Mouse (Mus musculus) kidney, embryonic 16.5 days (tissue): ENCODE results near the gene Olfr958. TPM values are rescaled to one million over a fixed set of nuclear protein-coding genes. Genes with fewer than 3 reads are reported as not detected.

Experiments used
- ATAC-seq: fragments of 200-750 bp; cut with Nextera tagmentation; 2 replicates; pipeline ENCODE4 v1.8.0; 2017; ENCODE audit warnings: moderate TSS enrichment; ENCODE audit not compliant: low FRiP score, low TSS enrichment
- H3K27ac ChIP-seq: fragments of 300-500 bp; sonication (generic); 2 replicates; pipeline ENCODE4 v1.5.1; 2014; ENCODE audit warnings: low read length
- H3K27me3 ChIP-seq: fragments of 300-500 bp; sonication (generic); 2 replicates; pipeline ENCODE4 v1.6.1; 2014; ENCODE audit warnings: low read length, control low read depth, mixed read lengths; ENCODE audit not compliant: insufficient read depth
- H3K36me3 ChIP-seq: fragments of 300-500 bp; sonication (generic); 2 replicates; pipeline ENCODE4 v1.6.1; 2014; ENCODE audit warnings: low read length, control low read depth, mixed read lengths; ENCODE audit not compliant: insufficient read depth
- H3K4me1 ChIP-seq: fragments of 300-500 bp; sonication (generic); 2 replicates; pipeline ENCODE4 v1.6.1; 2014; ENCODE audit warnings: low read length, control low read depth, mixed read lengths; ENCODE audit not compliant: insufficient read depth
- H3K4me2 ChIP-seq: fragments of 300-500 bp; sonication (generic); replicated peaks from 2 replicates; pipeline ENCODE4 v1.6.1; 2014; ENCODE audit warnings: low read depth, low read length
- H3K4me3 ChIP-seq: fragments of 300-500 bp; sonication (generic); 2 replicates; pipeline ENCODE4 v1.5.1; 2014; ENCODE audit warnings: mild to moderate bottlenecking, low read length
- H3K9ac ChIP-seq: fragments of 300-500 bp; sonication (generic); replicated peaks from 2 replicates; pipeline ENCODE4 v1.6.1; 2014; ENCODE audit warnings: low read length
- H3K9me3 ChIP-seq: fragments of 300-500 bp; sonication (generic); 2 replicates; pipeline ENCODE4 v1.6.1; 2016; ENCODE audit warnings: low read length, control low read depth
- WGBS: fragments of 180-500 bp; shearing (Covaris S2); extraction: QIAGEN DNeasy Blood & Tissue Kit; methylation state at CpG from one replicate; pipeline ENCODE4 v1.1.7; 2014; 5-methylcytosine and 5-hydroxymethylcytosine counted together
- polyA plus RNA-seq: library from polyadenylated mRNA; unstranded; fragments of >200 nt; fragmentation: Nextera tagmentation; extraction: Ambion mirVana; gene quantifications from 2 replicates; pipeline ENCODE4 v1.2.1, GENCODE M21; 2015

The Olfr958 gene
- polyA plus RNA-seq, 1 experiment from 2014 or later: not detected

DNA sequence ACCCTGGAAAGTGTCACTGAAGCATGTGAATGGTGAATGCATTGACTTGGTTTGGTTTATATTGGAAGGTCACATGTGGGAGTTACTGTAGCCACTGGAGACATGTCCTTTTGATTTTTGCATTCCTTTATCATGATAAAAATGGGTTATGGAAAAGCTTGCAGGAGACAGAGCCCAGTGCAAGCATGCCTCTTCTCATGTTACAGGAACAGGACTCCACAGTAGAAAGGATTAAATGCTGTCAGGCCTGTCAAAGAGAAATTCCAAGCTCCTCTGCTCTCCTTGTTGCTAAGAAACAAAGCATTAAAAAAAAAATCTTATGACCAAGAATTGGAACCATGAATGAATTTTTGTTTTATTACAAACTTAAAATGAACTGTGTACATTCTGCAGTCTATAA is 35.3 kb downstream of the Olfr958 start:
- no peaks in the 10 kb centered on the region for H3K27me3 ChIP-seq
- no peaks in the 10 kb centered on the region for H3K36me3 ChIP-seq
- H3K27ac ChIP-seq: no peak overlapping the region
- no peak overlapping the region for H3K4me3 ChIP-seq
- H3K4me1 ChIP-seq: no peaks in the 10 kb centered on the region
- H3K9me3 ChIP-seq: no peaks in the 10 kb centered on the region
- no peak overlapping the region for H3K4me2 ChIP-seq
- no peak for ATAC-seq
- H3K9ac ChIP-seq: no peak overlapping the region

DNA sequence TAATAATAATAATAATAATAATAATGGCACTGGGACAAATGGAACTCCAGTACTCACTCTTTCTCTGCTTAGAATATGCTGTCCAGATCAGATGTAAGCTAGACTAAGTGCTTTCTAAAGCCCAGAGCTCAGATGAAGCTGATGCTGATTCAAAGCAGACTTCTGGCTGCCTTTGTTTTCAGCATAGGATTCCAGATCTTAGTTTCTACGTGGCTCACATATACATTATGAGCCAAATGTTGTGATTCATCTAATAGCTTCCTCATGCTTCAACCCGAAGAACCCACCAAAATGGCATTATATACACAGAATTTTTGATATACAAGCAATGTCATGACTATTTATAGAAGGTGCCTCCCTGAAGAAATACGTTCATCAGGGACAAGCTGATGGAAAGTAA is 38.3 kb downstream of the Olfr958 start, which contains the start of gene Olfr957:
TSS of gene Olfr957 (minus strand) at position 279 of the 400 bp plus-strand sequence.
- Histone ChIP-seq H3K9me3 (no peaks in the 10 kb centered on the region), H3K27ac (no peak within 1 kb of the TSS), H3K9ac (no peak within 1 kb of the TSS), H3K27me3 (no peaks in the 10 kb centered on the region), H3K4me3 (no peak within 1 kb of the TSS), H3K4me1 (no peaks in the 10 kb centered on the region), H3K4me2 (no peak within 1 kb of the TSS), H3K36me3 (no peaks in the 10 kb centered on the region)
- WGBS: 60% methylated on average over 3 of the region's 3 CpGs
- no peak for ATAC-seq

DNA sequence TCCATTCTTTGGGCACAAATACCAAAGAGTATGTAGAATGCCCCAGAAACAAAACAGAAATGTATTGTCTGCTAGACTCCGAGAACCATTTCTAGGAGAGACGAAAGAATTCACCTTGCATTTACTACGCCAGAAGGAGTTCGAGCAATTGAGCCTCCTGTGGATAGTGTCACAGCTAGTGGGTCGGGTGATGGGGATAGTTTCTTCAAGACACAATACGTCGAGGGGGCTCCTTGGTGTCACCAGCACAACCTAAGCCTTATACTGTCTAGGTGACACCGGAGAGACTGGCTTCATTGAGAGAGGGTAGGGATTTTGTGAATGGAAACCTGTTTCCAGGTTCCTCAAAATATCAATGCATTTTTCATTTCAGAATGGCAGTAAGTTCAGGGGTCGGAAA is 44.4 kb downstream of the Olfr958 start:
- Histone ChIP-seq H3K4me2 (no peak overlapping the region), H3K27ac (no peak overlapping the region), H3K36me3 (no peaks in the 10 kb centered on the region), H3K4me3 (no peak overlapping the region), H3K27me3 (no peaks in the 10 kb centered on the region), H3K4me1 (no peaks in the 10 kb centered on the region), H3K9ac (no peak overlapping the region), H3K9me3 (no peaks in the 10 kb centered on the region)
- 88% methylated on average over 9 of the region's 9 CpGs for WGBS
- ATAC-seq: no peak

DNA sequence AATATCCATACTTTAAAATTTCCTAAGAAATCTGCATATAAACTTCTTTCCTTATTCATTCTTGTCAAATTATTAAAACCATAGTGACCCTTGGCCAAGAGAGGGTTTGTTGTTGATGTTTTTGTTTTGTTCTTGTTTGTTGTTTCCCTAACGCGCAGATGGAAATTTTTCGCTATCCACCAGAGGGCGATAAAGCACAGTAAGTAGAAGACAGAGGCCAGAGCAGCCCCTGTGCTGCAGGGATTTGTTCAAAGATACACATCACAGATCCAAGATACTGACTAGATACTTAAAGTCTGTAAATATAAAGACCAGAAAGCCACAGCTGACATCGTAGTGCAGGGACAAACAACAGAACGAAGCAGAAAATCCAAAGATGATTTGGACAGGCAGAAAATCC is 44.9 kb downstream of the Olfr958 start:
- Histone ChIP-seq H3K4me1 (no peaks in the 10 kb centered on the region), H3K27ac (no peak overlapping the region), H3K9ac (no peak overlapping the region), H3K36me3 (no peaks in the 10 kb centered on the region), H3K9me3 (no peaks in the 10 kb centered on the region), H3K4me3 (no peak overlapping the region), H3K4me2 (no peak overlapping the region), H3K27me3 (no peaks in the 10 kb centered on the region)
- 9% methylated on average over 6 of the region's 6 CpGs for WGBS
- ATAC-seq: peak; percentile 59; the same call in 1 of the 2 replicates

Other genes with a start within 250 kb of the Olfr958 start
- not detected in 2 replicates for gene Olfr948, start 228.0 kb downstream of the Olfr958 start, polyA plus RNA-seq
- not detected in 2 replicates for gene Olfr951, start 166.6 kb downstream of the Olfr958 start, polyA plus RNA-seq
- gene Olfr952, start 126.9 kb downstream of the Olfr958 start, polyA plus RNA-seq: not detected in 2 replicates
- gene Olfr954, start 97.4 kb downstream of the Olfr958 start, polyA plus RNA-seq: not detected in 2 replicates
- not detected in 2 replicates for gene Olfr955, start 82.1 kb downstream of the Olfr958 start, polyA plus RNA-seq
- gene Olfr44, start 60.1 kb downstream of the Olfr958 start, polyA plus RNA-seq: not detected in 2 replicates
- not detected in 2 replicates for gene Olfr957, start 38.2 kb downstream of the Olfr958 start, polyA plus RNA-seq
- not detected in 2 replicates for gene Olfr959, start 21.5 kb upstream of the Olfr958 start, polyA plus RNA-seq
- 15.5 and 16.2 TPM in 2 replicates for gene AW551984, start 50.3 kb upstream of the Olfr958 start, polyA plus RNA-seq
- gene Olfr148, start 56.6 kb upstream of the Olfr958 start, polyA plus RNA-seq: not detected in 2 replicates
- gene Olfr960, start 67.3 kb upstream of the Olfr958 start, polyA plus RNA-seq: not detected in 2 replicates
- gene Olfr961, start 91.0 kb upstream of the Olfr958 start, polyA plus RNA-seq: not detected in 2 replicates
- not detected in 2 replicates for gene Olfr963, start 113.2 kb upstream of the Olfr958 start, polyA plus RNA-seq
- not detected in 2 replicates for gene Olfr149, start 153.1 kb upstream of the Olfr958 start, polyA plus RNA-seq
- gene Olfr965, start 157.3 kb upstream of the Olfr958 start, polyA plus RNA-seq: not detected in 2 replicates
- not detected in 2 replicates for gene Olfr150, start 176.9 kb upstream of the Olfr958 start, polyA plus RNA-seq
- gene Olfr967, start 192.2 kb upstream of the Olfr958 start, polyA plus RNA-seq: not detected in 2 replicates
- gene Olfr968, start 229.2 kb upstream of the Olfr958 start, polyA plus RNA-seq: not detected in 2 replicates
- not detected in 2 replicates for gene Olfr969, start 236.9 kb upstream of the Olfr958 start, polyA plus RNA-seq